Mouse (Mus musculus) cortical plate, adult 2 months (tissue): ENCODE results near the gene Gm13277. TPM values are rescaled to one million over a fixed set of nuclear protein-coding genes. Genes with fewer than 3 reads are reported as not detected.

Experiments
- polyA plus RNA-seq: library from polyadenylated mRNA; depleted of rRNA; stranded (reverse); fragments of >200 nt; gene quantifications from 2 replicates; pipeline ENCODE4 v1.2.3, GENCODE M21; 2012; rRNA removed

Gm13277 gene
- polyA plus RNA-seq, 1 experiment = not detected

Other genes with a start within 250 kb of the Gm13277 start
- not detected in 2 replicates for gene Ifna15, start 230.4 kb upstream of the Gm13277 start, polyA plus RNA-seq
- gene Ifna14, start 216.8 kb upstream of the Gm13277 start, polyA plus RNA-seq = not detected in 2 replicates
- not detected in 2 replicates for gene Ifna9, start 196.2 kb upstream of the Gm13277 start, polyA plus RNA-seq
- gene Ifna12, start 185.3 kb upstream of the Gm13277 start, polyA plus RNA-seq = not detected in 2 replicates
- gene C87499, start 154.2 kb upstream of the Gm13277 start, polyA plus RNA-seq = not detected in 2 replicates
- gene Ifna13, start 144.2 kb upstream of the Gm13277 start, polyA plus RNA-seq = not detected in 2 replicates
- not detected in 2 replicates for gene Ifna16, start 111.7 kb upstream of the Gm13277 start, polyA plus RNA-seq
- not detected in 2 replicates for gene Ifna2, start 104.7 kb upstream of the Gm13277 start, polyA plus RNA-seq
- not detected in 2 replicates for gene Ifnab, start 97.3 kb upstream of the Gm13277 start, polyA plus RNA-seq
- gene Gm26566, start 66.8 kb upstream of the Gm13277 start, polyA plus RNA-seq = 0.61 and 1.2 TPM in 2 replicates
- gene Klhl9, start 66.2 kb upstream of the Gm13277 start, polyA plus RNA-seq = 38.5 and 40.5 TPM in 2 replicates
- gene Gm13271, start 33.8 kb upstream of the Gm13277 start, polyA plus RNA-seq = not detected in 2 replicates
- not detected in 2 replicates for gene Gm13283, start 28.5 kb upstream of the Gm13277 start, polyA plus RNA-seq
- gene Gm13290, start 14.8 kb upstream of the Gm13277 start, polyA plus RNA-seq = not detected in 2 replicates
- not detected in 2 replicates for gene Gm13289, start 11.7 kb upstream of the Gm13277 start, polyA plus RNA-seq
- gene Gm13272, start 8.8 kb upstream of the Gm13277 start, polyA plus RNA-seq = not detected in 2 replicates
- gene Ifnz, start 6.5 kb upstream of the Gm13277 start, polyA plus RNA-seq = not detected in 2 replicates
- not detected in 2 replicates for gene Gm13276, start 2.9 kb upstream of the Gm13277 start, polyA plus RNA-seq
- gene Gm13278, start 2.9 kb downstream of the Gm13277 start, polyA plus RNA-seq = not detected in 2 replicates
- not detected in 2 replicates for gene Gm13275, start 5.9 kb downstream of the Gm13277 start, polyA plus RNA-seq
- not detected in 2 replicates for gene Gm13279, start 8.8 kb downstream of the Gm13277 start, polyA plus RNA-seq
- not detected in 2 replicates for gene Gm13285, start 11.0 kb downstream of the Gm13277 start, polyA plus RNA-seq
- not detected in 2 replicates for gene Gm13287, start 14.6 kb downstream of the Gm13277 start, polyA plus RNA-seq
- gene Gm13288, start 16.9 kb downstream of the Gm13277 start, polyA plus RNA-seq = not detected in 2 replicates
- not detected in 2 replicates for gene Ifna7, start 27.6 kb downstream of the Gm13277 start, polyA plus RNA-seq
- gene Ifna11, start 31.3 kb downstream of the Gm13277 start, polyA plus RNA-seq = not detected in 2 replicates
- gene Ifna6, start 38.8 kb downstream of the Gm13277 start, polyA plus RNA-seq = not detected in 2 replicates
- gene Ifna5, start 46.9 kb downstream of the Gm13277 start, polyA plus RNA-seq = not detected in 2 replicates
- not detected in 2 replicates for gene Ifna4, start 53.2 kb downstream of the Gm13277 start, polyA plus RNA-seq
- not detected in 2 replicates for gene Ifna1, start 61.5 kb downstream of the Gm13277 start, polyA plus RNA-seq
- not detected in 2 replicates for gene Ifne, start 91.6 kb downstream of the Gm13277 start, polyA plus RNA-seq